Mouse (Mus musculus) kidney, postnatal 0 days (tissue): ENCODE measurements at regions not wholly inside any gene's neighbourhood (a gene's known extent, or its start where the extent isn't known, plus 50 kb on each side); places are given as distances from the start of the nearest gene placed in this dataset.

Experiments
- ATAC-seq: fragments of 200-750 bp; cut with Nextera tagmentation; replicated peaks from 2 replicates; pipeline ENCODE4 v1.8.0; 2017; ENCODE audit warnings: low read depth, moderate number of reproducible peaks, moderate TSS enrichment, moderate library complexity; ENCODE audit not compliant: low FRiP score
- DNase-seq: peaks from one replicate; pipeline ENCODE4 v3.0.0-alpha.2; 2016; ENCODE audit warnings: low spot score
- H3K27ac ChIP-seq: fragments of 300-500 bp; sonication (generic); 2 replicates; pipeline ENCODE4 v1.5.1; 2014; ENCODE audit warnings: mild to moderate bottlenecking
- H3K27me3 ChIP-seq: fragments of 300-500 bp; sonication (generic); 2 replicates; pipeline ENCODE4 v1.6.1; 2014; ENCODE audit warnings: low read length, mixed read lengths; ENCODE audit not compliant: insufficient read depth
- H3K36me3 ChIP-seq: fragments of 300-500 bp; sonication (generic); 2 replicates; pipeline ENCODE4 v1.6.1; 2014; ENCODE audit warnings: low read length, mixed read lengths; ENCODE audit not compliant: insufficient read depth
- H3K4me1 ChIP-seq: fragments of 300-500 bp; sonication (generic); replicated peaks from 2 replicates; pipeline ENCODE4 v1.6.1; 2014; ENCODE audit warnings: antibody characterized with exemption, low read length, mixed read lengths; ENCODE audit not compliant: insufficient read depth
- H3K4me2 ChIP-seq: fragments of 300-500 bp; sonication (generic); 2 replicates; pipeline ENCODE4 v1.6.1; 2014; ENCODE audit warnings: mild to moderate bottlenecking, low read length, moderate library complexity, mixed read lengths
- H3K4me3 ChIP-seq: fragments of 300-500 bp; sonication (generic); replicated peaks from 2 replicates; pipeline ENCODE4 v1.5.1; 2014; ENCODE audit warnings: low read depth, low read length
- H3K9ac ChIP-seq: fragments of 300-500 bp; sonication (generic); 2 replicates; pipeline ENCODE4 v1.6.1; 2014; ENCODE audit warnings: low read depth, low read length
- H3K9me3 ChIP-seq: fragments of 300-500 bp; sonication (generic); replicated peaks from 2 replicates; pipeline ENCODE4 v1.6.1; 2016; ENCODE audit warnings: low read length, inconsistent platforms, mixed read lengths
- CTCF ChIP-seq: IDR thresholded peaks from 2 replicates; pipeline ENCODE4 v1.5.1; 2016; ENCODE audit warnings: antibody characterized with exemption, low read depth, mild to moderate bottlenecking, moderate library complexity
- whole genome bisulfite sequencing: fragments of 180-500 bp; shearing (Covaris S2); extraction: QIAGEN DNeasy Blood & Tissue Kit; methylation state at CpG from one replicate; pipeline ENCODE4 v1.1.7; 2014; 5-methylcytosine and 5-hydroxymethylcytosine counted together

- ATAC-seq: no peak
- no peak overlapping the region for H3K9ac ChIP-seq
- H3K27ac ChIP-seq: no peak overlapping the region
- DNase-seq: no peak
- no peaks in the 10 kb centered on the region for H3K27me3 ChIP-seq
- no peak for TF ChIP-seq CTCF
- no peaks in the 10 kb centered on the region for H3K36me3 ChIP-seq
- WGBS: 77% methylated on average over 6 of the region's 6 CpGs
- no peaks in the 10 kb centered on the region for H3K9me3 ChIP-seq
- no peak overlapping the region for H3K4me3 ChIP-seq
- H3K4me1 ChIP-seq: no peaks in the 10 kb centered on the region
- H3K4me2 ChIP-seq: no peak overlapping the region
These were observed 132.2 kb upstream of the Bcl6 start for GRCm38 (mm10) chr16:24120836-24121235.

- TF ChIP-seq CTCF: no peak
- Histone ChIP-seq H3K4me2 (no peak overlapping the region), H3K9ac (no peak overlapping the region), H3K27me3 (no peaks in the 10 kb centered on the region), H3K36me3 (no peaks in the 10 kb centered on the region), H3K27ac (no peak overlapping the region), H3K4me1 (no peaks in the 10 kb centered on the region), H3K4me3 (no peak overlapping the region), H3K9me3 (no peaks in the 10 kb centered on the region)
- no peak for DNase-seq
- 78% methylated on average over 2 of the region's 2 CpGs for WGBS
- ATAC-seq: no peak
These were observed 129.8 kb upstream of the Bcl6 start for GRCm38 (mm10) chr16:24118487-24118886.

- 81% methylated on average over 8 of the region's 8 CpGs for WGBS
- no peak overlapping the region for H3K4me3 ChIP-seq
- DNase-seq: no peak
- no peaks in the 10 kb centered on the region for H3K27me3 ChIP-seq
- no peak overlapping the region for H3K4me2 ChIP-seq
- H3K36me3 ChIP-seq: no peaks in the 10 kb centered on the region
- ATAC-seq: no peak
- H3K4me1 ChIP-seq: no peaks in the 10 kb centered on the region
- H3K27ac ChIP-seq: no peak overlapping the region
- H3K9me3 ChIP-seq: no peaks in the 10 kb centered on the region
- no peak for TF ChIP-seq CTCF
- no peak overlapping the region for H3K9ac ChIP-seq
These were observed 114.4 kb upstream of the Bcl6 start for GRCm38 (mm10) chr16:24102854-24103690.

- DNase-seq (no peak), ATAC-seq (no peak)
- H3K36me3 ChIP-seq: no peaks in the 10 kb centered on the region
- WGBS: 66% methylated on average over 8 of the region's 8 CpGs
- H3K4me2 ChIP-seq: no peak overlapping the region
- H3K9me3 ChIP-seq: no peaks in the 10 kb centered on the region
- no peak for TF ChIP-seq CTCF
- no peak overlapping the region for H3K9ac ChIP-seq
- H3K27ac ChIP-seq: no peak overlapping the region
- no peak overlapping the region for H3K4me3 ChIP-seq
- no peaks in the 10 kb centered on the region for H3K4me1 ChIP-seq
- H3K27me3 ChIP-seq: no peaks in the 10 kb centered on the region
These were observed 108.9 kb upstream of the Bcl6 start for GRCm38 (mm10) chr16:24097596-24097995.

- TF ChIP-seq CTCF: no peak
- no peaks in the 10 kb centered on the region for H3K4me1 ChIP-seq
- ATAC-seq (no peak), DNase-seq (no peak)
- H3K9ac ChIP-seq: no peak overlapping the region
- no peak overlapping the region for H3K27ac ChIP-seq
- WGBS: 60% methylated on average over 1 of the region's 1 CpGs
- H3K4me3 ChIP-seq: no peak overlapping the region
- no peaks in the 10 kb centered on the region for H3K9me3 ChIP-seq
- no peaks in the 10 kb centered on the region for H3K27me3 ChIP-seq
- no peak overlapping the region for H3K4me2 ChIP-seq
- H3K36me3 ChIP-seq: no peaks in the 10 kb centered on the region
These were observed 107.4 kb upstream of the Bcl6 start for GRCm38 (mm10) chr16:24096076-24096475.

GRCm38 (mm10) chr16:24095630-24096029 lies 107.0 kb upstream of the Bcl6 start:
- Histone ChIP-seq H3K9me3 (no peaks in the 10 kb centered on the region), H3K4me2 (no peak overlapping the region), H3K4me1 (no peaks in the 10 kb centered on the region), H3K4me3 (no peak overlapping the region), H3K27ac (no peak overlapping the region), H3K36me3 (no peaks in the 10 kb centered on the region), H3K9ac (no peak overlapping the region), H3K27me3 (no peaks in the 10 kb centered on the region)
- 77% methylated on average over 4 of the region's 4 CpGs for WGBS
- ATAC-seq (no peak), DNase-seq (no peak)
- no peak for TF ChIP-seq CTCF

GRCm38 (mm10) chr16:24094566-24094965 lies 105.9 kb upstream of the Bcl6 start:
- Histone ChIP-seq H3K36me3 (no peaks in the 10 kb centered on the region), H3K4me2 (no peak overlapping the region), H3K9ac (no peak overlapping the region), H3K9me3 (no peaks in the 10 kb centered on the region), H3K27me3 (no peaks in the 10 kb centered on the region), H3K4me1 (no peaks in the 10 kb centered on the region), H3K27ac (no peak overlapping the region), H3K4me3 (no peak overlapping the region)
- 76% methylated on average over 6 of the region's 6 CpGs for WGBS
- TF ChIP-seq CTCF: no peak
- ATAC-seq: no peak
- DNase-seq: no peak
